Mouse (Mus musculus): ENCODE results near the gene Tmem165.

The Tmem165 gene

DNA sequence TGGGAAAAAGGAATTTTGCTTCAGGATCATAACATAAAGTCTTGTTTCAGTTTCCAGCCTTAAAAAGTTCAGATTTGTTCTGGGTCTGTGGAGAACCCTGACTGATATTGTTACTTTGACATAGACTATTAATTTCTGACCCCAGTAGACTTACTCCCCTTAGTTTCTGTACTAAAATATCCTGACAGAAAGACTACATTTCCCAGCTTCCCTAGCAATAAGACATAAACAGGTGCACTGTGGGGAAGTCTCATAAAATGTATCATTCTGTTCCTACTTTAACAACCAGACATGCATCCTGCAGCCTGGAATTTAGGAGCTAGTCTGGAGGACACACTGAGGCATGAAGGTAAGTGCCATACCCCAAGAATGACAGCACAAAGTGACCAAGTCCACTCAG lies 12.6 kb upstream of the Tmem165 start:
- DNase-seq (ENCODE audit: low spot score in 2 of 2), result no peak

DNA sequence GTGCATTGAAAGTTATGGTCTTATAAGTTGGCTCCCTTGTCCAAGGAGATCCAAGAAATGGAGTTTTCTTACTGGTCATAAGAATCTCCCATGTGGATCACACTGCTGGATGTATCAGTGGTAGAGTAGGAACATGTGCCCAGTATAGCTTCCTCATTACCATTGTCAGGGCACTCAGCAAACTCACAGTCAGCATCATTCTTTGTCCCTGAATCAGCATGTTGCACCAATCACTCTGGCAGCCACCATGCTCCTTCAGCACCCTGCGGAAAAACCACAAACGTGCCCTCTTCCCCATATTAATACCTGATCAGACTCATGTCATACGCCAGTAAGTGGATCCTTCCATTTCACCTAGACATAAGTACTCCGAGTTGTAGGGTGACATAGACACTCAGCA lies 8.6 kb upstream of the Tmem165 start:
- no peak for DNase-seq (ENCODE audit: low spot score in 2 of 2)

DNA sequence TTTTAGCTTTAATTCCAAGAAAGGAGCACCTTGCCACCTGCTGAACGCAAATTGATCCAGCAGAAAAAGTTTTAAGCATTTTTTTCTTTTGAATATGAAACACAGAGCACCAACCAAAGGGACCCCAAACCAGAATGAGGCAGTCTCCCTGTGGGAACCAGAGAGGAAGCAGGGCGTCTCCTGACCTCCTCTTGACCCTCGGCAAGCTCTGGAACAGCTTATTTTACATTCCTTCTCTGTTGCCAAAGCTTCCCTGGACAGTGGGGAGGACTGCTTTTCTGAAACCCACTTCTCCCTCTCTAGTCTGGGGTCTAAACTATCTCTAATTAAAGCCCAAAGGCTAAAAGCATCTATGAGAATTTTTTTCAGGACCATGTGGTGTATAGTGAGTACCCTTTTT lies 7.3 kb upstream of the Tmem165 start:
- no peak for DNase-seq (ENCODE audit: low spot score in 2 of 2)

DNA sequence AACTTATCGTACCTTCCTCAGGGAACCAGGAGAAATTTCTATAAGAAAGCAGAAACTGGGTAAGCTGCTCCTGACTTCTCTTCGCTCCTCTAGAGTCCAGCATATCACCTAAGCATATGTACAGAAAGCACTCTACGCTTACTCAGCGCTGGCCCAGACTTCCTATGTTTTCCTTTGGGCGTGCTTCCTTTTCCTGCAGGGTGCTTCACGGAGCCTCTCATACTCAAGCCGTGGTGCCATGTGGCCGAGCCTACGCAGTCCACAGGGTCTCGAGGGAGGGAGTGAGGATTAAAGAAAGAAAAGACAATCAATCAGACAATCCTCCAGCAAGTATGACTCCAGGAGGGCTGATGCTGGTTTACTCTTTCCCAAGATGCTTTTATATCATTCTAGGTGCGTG lies 6.8 kb upstream of the Tmem165 start:
- no peak for DNase-seq (ENCODE audit: low spot score in 2 of 2)

DNA sequence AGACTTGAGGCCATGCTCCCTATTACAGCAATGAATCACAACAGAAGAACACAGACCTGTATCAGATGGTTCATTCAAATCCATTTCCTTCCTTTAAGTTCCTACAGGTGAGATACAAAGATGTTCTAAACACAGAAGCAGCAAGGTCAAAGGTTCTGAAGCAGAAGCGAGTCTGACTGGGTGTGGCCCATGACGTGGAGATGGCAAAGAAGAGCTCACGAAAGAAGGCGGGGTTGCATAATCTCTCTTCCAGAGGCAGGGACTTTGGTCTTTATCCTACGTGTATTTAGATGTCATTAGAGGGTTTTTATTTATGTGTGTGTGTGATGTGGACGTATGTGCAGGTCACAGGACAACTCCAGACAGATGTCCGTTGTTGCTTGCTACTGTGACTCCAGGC lies 6.0 kb upstream of the Tmem165 start:
- no peak for DNase-seq (ENCODE audit: low spot score in 2 of 2)

DNA sequence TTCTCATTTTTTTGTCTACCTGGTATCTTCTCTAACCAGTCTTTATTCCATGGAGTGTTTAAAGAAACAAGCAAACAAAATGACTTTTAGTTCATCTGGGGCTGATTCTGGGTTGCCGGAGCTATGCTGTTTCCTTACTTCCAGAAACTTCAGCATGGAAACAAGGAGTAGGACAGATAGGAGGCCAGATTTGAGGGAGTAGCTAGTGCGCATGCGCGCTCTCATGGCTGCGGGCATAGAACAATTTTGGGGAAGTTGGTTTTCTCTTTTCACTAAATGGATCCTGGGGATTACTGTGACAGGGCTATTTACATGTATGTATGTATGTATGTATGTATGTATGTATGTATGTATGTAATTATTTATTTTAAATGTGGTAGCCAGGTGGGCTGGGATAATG lies 4.5 kb upstream of the Tmem165 start:
- DNase-seq (ENCODE audit: low spot score in 2 of 2), result no peak

DNA sequence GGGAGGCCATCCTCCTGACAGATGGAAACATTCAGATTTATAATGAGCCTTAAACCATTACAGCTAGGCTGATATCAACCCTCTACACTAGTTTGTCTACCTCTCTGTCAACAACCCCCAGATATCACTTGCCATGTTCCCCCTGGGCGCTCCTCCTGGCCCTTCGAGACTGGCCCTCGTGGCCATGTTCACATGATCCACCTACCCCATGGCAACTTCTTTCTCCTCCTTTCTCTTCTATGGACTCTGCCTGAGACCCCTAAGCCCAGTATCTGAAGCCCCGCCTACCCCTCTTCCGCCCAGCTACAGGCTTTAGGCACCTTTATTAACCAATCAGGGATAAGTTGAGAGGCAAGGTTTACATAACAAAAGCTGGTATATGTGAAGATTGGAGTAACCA lies 3.9 kb upstream of the Tmem165 start:
- DNase-seq (ENCODE audit: low spot score in 2 of 2), result no peak

DNA sequence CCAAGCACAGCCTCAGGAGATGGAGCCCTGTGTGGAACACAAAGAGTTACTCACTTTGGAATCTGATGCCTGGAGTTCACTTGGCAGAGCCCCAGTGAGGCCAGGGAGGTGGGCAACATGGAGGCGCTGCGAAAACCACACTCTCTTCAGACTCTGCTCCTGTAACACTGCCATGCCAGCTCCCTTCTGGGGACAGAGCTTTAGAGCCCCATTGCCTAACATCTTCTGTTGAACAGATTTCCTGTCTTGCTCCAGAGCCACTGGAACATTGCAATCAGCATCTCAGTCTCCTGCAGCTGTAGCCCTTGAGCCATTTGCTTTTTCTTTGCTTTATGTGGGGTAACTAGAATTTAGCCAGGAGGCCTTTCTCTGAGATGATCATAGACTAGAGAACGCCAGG lies 1.4 kb upstream of the Tmem165 start:
- no peak for DNase-seq (ENCODE audit: low spot score in 2 of 2)

DNA sequence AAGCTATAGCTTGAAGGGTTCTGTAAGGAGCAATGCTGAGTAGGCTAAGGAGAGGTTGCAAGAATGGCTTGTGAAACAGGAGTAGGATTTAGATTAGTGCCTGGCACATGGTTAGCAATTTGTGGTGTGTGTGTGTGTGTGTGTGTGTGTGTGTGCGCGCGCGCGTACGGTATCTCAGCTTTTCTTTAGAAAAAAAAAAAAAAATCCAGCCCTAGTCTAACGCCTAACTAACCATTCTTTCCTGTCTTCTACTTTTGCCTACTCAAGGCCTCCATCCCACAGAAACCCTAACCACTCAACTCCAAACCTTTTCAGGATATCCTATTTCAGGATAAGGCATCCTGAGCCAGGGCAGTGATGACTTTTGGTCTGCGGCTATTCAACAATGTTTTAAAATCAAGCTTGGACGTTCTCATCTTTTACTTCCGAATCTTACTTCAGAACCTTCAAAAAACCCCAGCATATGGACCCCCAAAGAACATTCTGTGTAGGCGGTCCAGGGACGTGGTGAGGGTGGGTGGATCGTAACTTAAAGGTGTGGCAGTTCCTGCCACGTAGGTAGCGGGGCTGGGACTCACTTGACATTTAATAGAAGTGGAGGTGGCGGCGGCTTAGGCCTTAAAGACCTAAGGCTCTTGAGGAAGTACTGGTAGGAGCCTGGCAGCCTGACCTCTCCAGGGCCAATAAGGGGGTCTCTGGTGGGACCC lies 484 bp upstream of the Tmem165 start:
- DNase-seq (ENCODE audit: low spot score in 2 of 2), result no peak

DNA sequence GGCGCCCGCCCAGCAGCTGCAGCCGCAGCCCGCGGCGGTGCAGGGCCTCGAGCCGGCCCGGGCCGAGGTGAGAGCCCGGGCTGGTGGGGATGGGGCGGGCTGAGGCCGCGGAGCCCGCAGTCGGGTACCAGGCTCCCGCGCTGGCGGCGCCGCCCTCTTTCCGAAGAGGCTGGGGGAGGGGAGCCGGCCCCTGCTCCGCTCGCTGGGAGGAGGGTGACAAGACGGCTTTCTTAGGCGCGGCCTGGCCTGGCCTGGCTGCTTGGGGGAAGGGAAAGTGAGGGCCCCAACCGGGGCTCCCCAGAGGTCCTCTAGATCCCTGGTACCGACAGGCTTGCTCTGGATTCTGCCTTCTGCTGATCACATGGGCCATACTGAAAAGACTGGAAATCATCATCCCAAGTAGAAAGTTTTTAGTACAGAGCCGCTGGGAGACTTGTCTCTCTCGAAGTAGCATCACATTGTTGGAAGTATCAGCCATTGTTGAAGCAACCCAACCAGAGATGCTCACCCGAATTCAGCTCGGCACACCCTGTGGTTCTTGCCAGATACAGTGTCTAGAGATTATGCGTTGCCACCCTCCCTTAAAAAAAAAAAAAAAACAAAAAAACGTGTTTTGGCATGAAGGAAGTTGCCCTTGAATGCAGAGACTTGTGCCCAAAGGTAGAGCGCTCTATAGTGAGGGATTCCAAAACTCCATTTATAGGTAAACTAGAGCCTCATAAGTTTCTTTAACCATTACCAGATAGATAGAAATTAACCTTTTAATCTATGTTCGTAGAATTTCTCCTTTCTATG lies 803 bp downstream of the Tmem165 start:
- peak; percentile 29 to 67 for DNase-seq (ENCODE audit: low spot score in 2 of 2)

DNA sequence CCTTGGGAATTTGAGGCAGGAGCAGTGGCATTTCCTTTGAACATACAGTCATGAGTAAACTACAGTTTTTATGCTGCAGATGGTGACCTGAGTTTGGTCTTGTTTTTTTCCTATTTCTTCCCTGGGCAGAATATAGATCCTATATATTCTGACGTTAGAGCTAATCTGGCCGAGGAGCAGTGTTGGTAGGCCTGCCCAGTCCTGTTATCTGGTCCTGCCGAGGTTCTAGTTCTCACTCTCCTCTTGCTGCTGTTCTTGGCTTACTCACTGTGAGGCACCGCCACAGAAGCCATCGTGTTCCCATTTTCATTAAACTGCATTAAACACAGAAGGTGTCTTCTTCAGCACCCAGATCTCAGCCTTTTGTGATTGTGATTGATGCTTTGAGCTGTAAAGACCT lies 4.2 kb downstream of the Tmem165 start:
- no peak for DNase-seq (ENCODE audit: low spot score in 2 of 2)

DNA sequence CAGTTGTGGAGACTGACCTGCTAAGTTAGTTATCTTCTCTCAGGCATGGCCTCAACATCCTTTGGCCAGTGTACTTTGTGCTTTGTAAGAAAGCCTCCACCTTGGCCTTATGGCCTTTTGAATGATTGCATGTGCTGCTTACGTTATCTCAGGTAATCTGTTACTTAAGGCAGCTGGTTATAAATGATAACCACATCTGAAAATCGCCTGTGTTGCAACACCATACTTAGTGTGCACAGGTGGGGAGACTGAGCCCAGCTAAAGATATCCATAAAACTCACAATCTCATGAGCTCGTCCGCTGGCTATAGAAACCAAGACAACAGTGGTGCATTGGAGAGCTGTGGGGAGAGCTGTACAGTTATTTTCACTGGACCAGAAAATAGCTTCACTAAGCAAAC lies 6.9 kb downstream of the Tmem165 start:
- no peak for DNase-seq (ENCODE audit: low spot score in 2 of 2)

DNA sequence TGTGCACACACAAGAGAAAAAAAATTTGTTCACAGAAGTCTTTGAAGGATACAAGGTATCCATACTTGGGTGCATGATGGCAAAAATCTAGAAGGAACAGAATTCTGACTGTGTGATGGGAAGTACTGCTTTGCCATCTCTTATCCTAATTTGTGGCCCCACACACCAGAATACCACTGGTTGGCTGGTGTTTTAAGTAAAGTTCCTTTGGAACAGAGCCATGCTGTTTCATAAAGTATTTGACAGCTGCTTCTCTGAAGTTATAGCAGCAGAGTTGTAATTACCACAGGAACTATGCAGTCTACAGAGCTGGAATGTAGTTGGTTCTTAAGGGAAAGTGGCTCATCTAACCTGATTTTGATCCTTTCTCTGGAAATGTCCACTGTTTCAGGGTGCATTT lies 9.4 kb downstream of the Tmem165 start:
- no peak for DNase-seq (ENCODE audit: low spot score in 2 of 2)

DNA sequence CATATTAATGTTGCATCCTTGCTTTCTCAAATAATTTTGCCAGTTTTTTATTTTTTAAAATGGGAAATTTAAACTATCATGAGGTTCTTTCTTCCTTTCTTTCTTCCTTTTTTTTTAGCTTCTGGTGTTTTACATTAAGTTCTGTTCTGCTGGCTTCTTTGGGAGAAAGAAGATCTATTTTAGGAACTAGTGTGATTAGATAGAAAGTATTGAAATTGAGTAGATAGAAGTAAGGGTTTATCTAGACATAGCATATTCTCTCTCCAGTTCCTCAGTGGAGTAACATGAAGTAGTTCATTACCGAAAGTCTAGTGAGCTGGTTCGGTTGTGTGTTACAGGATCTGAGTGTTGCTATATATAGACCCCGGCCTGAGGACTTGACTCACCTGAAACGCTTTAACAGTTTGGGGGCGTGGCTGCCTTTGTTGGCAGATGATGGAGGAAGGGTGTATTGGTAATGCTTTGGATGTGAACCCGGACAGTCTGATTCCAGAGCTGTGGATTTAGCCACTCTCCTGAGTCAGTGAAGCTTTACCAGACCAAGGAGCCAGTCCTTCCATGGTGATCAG lies 10.8 kb downstream of the Tmem165 start:
- DNase-seq (ENCODE audit: low spot score in 2 of 2), result no peak

DNA sequence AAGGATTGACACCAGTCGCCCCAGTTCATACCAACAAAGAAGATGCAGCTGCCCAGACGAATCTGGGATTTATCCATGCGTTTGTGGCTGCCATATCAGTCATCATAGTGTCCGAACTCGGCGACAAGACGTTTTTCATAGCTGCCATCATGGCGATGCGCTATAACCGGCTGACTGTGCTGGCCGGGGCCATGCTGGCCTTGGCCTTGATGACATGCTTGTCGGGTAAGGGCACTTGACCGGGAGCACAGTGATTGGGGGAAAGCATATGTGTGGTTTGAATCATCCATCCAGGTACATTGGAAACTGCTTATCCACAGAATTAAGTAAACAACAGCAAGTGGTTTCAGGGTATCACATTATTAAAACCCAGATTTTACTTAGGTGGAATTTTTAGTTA lies 15.7 kb downstream of the Tmem165 start:
- no peak for DNase-seq (ENCODE audit: low spot score in 2 of 2)

DNA sequence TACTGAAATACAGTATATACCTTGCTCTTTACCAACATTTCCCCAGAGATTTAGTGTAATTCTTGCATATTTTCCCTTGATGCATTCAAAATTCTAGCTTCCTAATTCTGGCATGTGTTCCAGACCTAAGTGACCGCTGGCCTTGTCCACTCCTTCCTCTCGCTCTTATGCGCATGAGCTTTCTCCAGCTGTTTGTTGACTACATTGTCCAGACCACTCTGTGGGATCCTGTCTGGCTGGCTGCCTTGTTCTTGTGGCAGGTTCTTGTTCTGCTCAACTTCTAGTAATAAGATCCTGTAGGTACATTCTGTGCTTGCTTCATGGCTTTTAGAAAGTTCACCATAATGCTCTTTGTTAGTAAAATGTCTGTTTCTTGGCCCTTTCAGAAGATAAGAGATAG lies 19.5 kb downstream of the Tmem165 start:
- no peak for DNase-seq (ENCODE audit: low spot score in 2 of 2)

DNA sequence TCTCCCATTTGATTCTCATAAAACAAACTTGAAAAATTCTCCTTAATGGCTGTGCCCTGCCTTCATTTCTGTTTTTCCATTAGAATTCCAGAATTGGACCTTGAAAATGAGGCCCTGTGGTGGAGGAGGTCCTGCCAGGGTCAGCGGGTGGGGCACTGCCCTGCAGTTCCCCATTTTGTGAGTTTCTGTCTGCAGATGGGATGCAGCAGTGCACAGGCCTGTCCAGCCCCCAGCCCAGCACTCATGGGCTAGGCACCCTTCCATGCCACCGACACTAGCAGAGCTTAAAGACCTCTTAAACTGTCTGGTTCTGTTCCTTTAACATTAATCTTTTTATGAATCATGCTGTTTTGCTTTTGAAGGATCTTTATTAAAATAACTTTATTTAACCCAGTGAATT lies 22.2 kb downstream of the Tmem165 start:
- DNase-seq (ENCODE audit: low spot score in 2 of 2), result no peak

DNA sequence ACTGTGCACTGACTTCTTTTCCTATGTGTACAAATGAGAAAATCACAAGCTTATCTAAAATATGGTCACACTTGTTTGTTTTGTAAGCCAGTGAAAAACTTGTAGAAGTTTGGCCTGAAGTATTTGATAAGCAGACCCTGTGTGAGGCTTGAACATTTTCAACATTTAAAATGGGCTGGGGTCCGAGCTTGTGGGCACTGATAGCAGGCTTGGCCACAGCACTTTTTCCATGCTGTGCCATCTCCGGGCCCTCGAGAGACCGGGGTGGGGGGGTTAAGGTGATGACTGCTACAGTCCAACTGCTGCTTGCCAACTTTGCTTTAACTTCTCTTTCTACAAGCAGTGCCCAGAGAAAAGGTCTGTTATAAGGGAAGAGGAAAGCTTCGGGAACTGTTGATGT lies 24.4 kb downstream of the Tmem165 start:
- no peak for DNase-seq (ENCODE audit: low spot score in 2 of 2)

DNA sequence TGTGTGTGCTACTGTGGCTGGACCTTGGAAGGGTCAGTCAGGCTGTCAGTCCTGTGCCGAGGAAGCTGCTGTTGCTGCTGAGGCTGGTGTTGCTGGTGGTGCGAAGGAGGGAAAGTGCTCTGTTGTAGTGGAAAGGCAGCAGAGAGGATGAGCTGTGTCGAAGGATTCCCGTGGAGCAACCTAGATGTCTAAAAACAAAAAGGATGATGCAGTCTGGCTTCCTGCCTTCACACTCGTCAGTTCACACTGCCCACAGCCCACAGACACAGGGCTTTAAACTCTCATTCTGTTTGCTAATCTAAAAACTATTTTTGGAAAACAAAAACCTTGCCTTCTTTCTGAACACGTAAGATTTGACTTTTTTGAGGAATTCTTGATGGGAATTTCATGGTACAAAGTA lies 33.0 kb downstream of the Tmem165 start:
- DNase-seq (ENCODE audit: low spot score in 2 of 2), result no peak

DNA sequence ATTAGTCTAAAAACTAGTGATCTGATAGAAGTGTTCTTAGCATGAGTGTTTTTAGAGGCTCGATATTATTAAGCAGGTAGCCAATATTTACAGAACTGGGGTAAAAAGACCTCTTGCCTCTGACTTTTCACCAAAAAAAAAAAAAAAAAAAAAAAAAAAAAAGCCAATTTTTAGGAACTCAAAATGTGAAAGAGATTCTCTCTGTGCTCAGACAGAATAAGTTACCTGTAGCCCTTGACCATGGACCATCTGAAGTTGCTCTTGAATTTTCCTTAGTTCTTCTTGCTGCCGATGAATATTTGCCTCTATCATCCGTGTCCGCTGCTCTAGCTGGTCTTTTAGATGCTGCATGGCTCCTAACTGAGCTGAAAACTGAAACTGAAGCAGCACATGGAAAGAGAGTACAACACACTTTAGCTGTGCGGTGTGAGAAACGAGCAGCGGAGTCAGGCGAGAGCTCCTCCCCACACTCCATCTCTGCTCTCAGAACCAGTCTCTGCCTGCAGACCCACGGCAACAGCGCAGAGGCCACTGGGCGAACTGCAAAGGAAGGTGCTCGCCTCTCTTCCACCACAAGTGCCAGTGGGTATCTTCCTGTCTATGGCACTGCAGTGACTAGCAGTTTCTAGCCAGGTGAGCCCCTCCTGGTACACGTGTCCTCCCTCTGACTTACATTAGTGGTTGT lies 47.6 kb downstream of the Tmem165 start:
- no peak for DNase-seq (ENCODE audit: low spot score in 2 of 2)

DNA sequence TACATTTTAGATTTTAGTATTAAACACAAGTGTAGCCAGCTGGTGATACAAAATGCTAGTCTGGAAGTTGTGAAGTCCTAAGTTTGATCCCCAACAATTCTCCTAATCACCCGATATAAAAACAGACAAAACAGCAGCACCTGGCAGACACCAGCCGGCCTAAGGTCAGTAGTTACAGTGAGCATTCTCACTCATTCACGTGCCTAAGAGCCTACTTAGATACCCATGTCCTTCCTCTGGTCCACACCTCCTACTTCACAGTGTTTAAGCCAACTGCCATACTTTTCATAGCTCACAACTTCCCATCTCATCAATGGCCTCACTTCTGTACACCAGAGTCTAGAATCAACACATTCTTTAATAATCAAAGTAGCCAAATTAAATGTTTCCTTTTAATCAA lies 59.6 kb downstream of the Tmem165 start:
- no peak for DNase-seq (ENCODE audit: low spot score in 2 of 2)

DNA sequence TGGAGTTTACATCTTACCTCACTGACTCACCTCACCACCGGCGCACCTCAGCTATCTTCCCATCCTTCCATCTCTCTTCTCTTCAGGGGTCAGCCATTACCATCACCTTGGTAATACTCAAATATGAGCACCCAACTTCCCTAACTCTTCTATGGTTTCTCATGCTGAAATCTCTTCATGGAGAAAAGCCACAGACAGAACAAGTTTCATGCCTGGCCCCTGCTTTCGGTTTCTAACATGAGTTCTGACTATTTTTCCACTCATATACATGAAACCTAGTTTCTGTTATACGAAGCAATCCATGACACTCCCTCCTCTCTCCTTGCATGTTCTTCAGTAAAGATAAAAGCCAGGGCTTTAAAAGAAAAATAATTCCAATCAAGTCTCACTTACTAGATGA lies 60.2 kb downstream of the Tmem165 start:
- no peak for DNase-seq (ENCODE audit: low spot score in 2 of 2)

DNA sequence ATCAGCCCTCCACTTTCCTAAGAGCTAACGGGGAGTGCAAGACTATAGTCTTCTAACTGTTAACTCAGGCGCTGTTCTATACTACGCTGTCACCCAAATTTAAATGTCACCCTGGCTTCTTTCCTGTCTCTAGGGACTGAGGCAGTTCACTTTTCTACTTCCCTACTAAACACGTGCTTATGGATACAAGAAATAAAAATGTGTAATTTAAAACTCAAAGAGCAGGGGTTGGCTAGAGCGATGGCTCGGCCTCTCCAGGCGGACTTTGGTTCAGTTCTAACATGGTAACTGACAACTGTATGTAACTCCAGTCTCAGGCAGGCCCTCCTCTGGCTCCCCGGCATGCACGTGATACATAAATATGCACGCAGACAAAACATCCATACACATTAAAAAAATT lies 60.8 kb downstream of the Tmem165 start:
- no peak for DNase-seq (ENCODE audit: low spot score in 2 of 2)

Measured in frontal cortex, postnatal 10 days (tissue).